ENCODE assay signal across 27 mouse cellular contexts in the genomic region with DNA sequence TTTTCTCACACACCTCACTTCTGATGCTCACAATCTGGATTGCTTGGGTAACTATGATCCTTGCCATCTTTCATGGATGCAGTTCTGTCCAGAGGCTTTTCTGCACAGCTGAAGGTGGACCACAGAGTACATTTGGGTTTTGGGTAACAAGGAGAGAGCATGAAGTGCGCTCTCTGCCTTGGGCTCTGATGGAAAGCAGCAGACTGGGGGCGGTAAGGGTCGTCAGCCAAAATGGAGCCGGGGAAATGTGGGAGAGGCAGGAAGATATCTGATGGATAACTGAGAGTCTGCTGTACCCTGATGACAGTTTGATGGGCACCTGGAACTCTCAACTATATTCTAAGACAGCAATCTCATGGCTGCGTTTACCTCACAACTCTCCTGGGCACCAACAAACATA. TPM values are rescaled to one million over a fixed set of nuclear protein-coding genes. Genes with fewer than 3 reads are reported as not detected.
"Had no signal": no experiment of that assay in that cellular context is flagged by ENCODE, and none has a peak within 500 bp of the region (broad histone marks: within the 10 kb centered on the region; RNA-seq: fewer than 3 reads in every experiment).

No protein-coding gene starts in this region.

- H3K9ac ChIP-seq: heart, embryonic 12.5 days; hindbrain, embryonic 13.5 days; hindbrain, embryonic 15.5 days; kidney, embryonic 15.5 days; limb, embryonic 12.5 days; liver, embryonic 13.5 days; liver, embryonic 15.5 days had no signal

- DNase-seq: gastrocnemius, adult 2 months; gastrocnemius, postnatal 10 days; gastrocnemius, postnatal 25 days; heart, adult 2 months; heart, postnatal 14 days; heart, postnatal 4 days; kidney, adult 11 months; kidney, adult 2 months; kidney, adult 9 months; kidney, postnatal 14 days; kidney, postnatal 36 days; layer of hippocampus, postnatal 36 days; left cerebral cortex, postnatal 4 days; liver; liver, embryonic 13.5 days had no signal

- H3K9me3 ChIP-seq: heart, embryonic 12.5 days; hindbrain, embryonic 10.5 days; hindbrain, embryonic 13.5 days; hindbrain, embryonic 15.5 days; kidney, embryonic 15.5 days; liver, embryonic 13.5 days; liver, embryonic 15.5 days had no signal

- H3K27me3 ChIP-seq: heart, embryonic 12.5 days; hindbrain, embryonic 13.5 days; hindbrain, embryonic 15.5 days; kidney, embryonic 15.5 days; limb, embryonic 12.5 days; liver, embryonic 13.5 days; liver, embryonic 15.5 days had no signal

- H3K4me3 ChIP-seq: gastrocnemius, adult 2 months; heart, adult 2 months; heart, embryonic 12.5 days; hindbrain, embryonic 10.5 days; hindbrain, embryonic 13.5 days; hindbrain, embryonic 15.5 days; kidney, embryonic 15.5 days; limb, embryonic 12.5 days; liver, embryonic 13.5 days; liver, embryonic 15.5 days had no signal

- H3K36me3 ChIP-seq: heart, embryonic 12.5 days; hindbrain, embryonic 10.5 days; hindbrain, embryonic 13.5 days; hindbrain, embryonic 15.5 days; kidney, embryonic 15.5 days; limb, embryonic 12.5 days; liver, embryonic 13.5 days; liver, embryonic 15.5 days had no signal

- H3K4me1 ChIP-seq: heart, embryonic 12.5 days; hindbrain, embryonic 10.5 days; hindbrain, embryonic 13.5 days; hindbrain, embryonic 15.5 days; kidney, embryonic 15.5 days; liver, embryonic 13.5 days; liver, embryonic 15.5 days had no signal

- H3K4me2 ChIP-seq: heart, embryonic 12.5 days; hindbrain, embryonic 13.5 days; hindbrain, embryonic 15.5 days; kidney, embryonic 15.5 days; limb, embryonic 12.5 days; liver, embryonic 11.5 days; liver, embryonic 13.5 days; liver, embryonic 15.5 days had no signal

- ATAC-seq: hindbrain, postnatal 0 days; intestine, embryonic 16.5 days had no signal

- H3K27ac ChIP-seq: gastrocnemius, adult 2 months; heart, adult 2 months; hindbrain, embryonic 10.5 days; hindbrain, embryonic 13.5 days; hindbrain, embryonic 15.5 days; hindbrain, postnatal 0 days; kidney, embryonic 15.5 days; kidney, postnatal 0 days; limb, embryonic 12.5 days; liver, embryonic 13.5 days; liver, embryonic 15.5 days had no signal

RNA-seq across cellular contexts. Expression of gene Ephb1, which starts 19.4 kb away (rescaled TPM):
- total RNA-seq: granulocyte monocyte progenitor cell, adult 5-6 weeks had no signal
